Mouse (Mus musculus): ENCODE data around the gene Mrpl1. TPM values are rescaled to one million over a fixed set of nuclear protein-coding genes. Genes with fewer than 3 reads are reported as not detected.

Mrpl1 gene
- polyA plus RNA-seq (2015; fragmentation: Nextera tagmentation; extraction: Ambion mirVana) = 14.6 and 15.1 TPM in 2 replicates

DNA sequence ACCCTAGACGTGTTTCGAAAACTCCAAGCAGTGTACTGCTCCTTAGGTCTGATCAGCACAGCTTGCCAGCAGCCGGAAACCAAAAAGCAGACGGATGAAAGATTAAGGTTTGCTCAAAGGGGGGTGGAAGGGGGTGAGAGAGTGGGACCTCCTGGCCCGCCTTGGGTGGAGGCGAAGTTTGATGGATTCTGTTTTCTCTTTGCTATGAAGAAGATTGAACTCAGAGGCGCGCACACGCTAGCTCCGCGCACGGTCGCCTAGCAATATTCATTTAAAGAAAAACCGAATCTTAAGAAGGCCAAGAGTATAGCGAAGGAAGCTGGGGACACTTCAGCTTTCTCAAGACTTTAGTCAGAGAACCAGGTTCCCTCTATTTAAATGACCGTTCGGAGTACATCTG lies at the start of gene Mrpl1:
Gene Mrpl1 (plus strand): TSS at position 35 of the 400 bp plus-strand sequence.
- Histone ChIP-seq H3K4me1 (ENCODE audit: insufficient read depth) (peaks cover 27% of the 10 kb centered on the region), H3K36me3 (replicated peaks; ENCODE audit: insufficient read depth, low read length) (peaks cover 9% of the 10 kb centered on the region), H3K27me3 (ENCODE audit: insufficient read depth, low read length) (no peaks in the 10 kb centered on the region), H3K27ac (ENCODE audit: low read depth) (peak within 1 kb of the TSS; percentile 73), H3K4me3 (ENCODE audit: low read depth, low read length) (peak within 1 kb of the TSS; percentile 73), H3K9ac (replicated peaks) (peak within 1 kb of the TSS; percentile 71), H3K9me3 (ENCODE audit: low read length) (no peaks in the 10 kb centered on the region), H3K4me2 (ENCODE audit: low read depth, low read length) (peak within 1 kb of the TSS; percentile 80)
- 1% methylated on average over 17 of the region's 17 CpGs for WGBS (ENCODE audit: insufficient replicate concordance)
- TF ChIP-seq EP300 (IDR thresholded peaks at IDR 0.05; ENCODE audit: low read depth) = no peak
- TF ChIP-seq CTCF (IDR thresholded peaks at IDR 0.05; ENCODE audit: low read depth) = no peak
- DNase-seq (peak; percentile 44), ATAC-seq (peak; percentile 70)

DNA sequence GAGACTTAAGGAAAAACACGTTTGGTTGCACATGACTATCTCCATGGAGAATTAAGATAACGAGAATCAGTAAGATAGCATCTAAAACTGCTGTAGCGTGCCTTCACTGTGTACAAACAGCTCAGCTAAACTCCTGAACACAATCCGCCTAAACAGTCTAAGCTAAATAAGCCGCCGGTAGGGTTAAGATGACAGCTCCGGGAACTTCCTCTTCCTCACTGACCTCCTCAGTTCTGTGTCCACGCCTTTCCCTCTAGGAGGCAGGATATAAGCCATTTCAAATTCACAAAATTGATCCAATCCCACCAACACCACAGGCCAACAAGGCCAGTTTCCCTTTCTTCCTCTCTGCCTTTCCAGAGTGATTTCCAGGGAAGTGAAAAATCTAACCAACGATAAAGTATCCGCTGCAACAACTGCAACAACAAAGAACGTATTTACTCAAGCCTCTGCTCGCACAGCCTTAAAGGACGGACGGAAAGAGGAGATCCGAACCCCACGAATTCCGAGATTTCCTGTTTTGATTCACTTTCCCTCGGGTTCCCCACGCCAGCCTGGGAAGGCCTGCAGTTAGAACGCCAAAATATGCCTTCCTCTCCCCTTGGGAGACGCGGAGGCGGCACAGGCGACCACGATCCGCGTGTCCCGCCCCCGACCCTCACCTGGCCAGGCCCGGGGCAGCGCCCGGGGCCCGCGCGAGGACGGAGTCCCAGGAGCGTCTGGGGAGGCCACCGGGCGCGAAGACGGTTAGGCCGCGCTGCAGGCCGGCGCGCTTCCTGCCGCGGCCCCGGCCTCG lies 48.6 kb upstream of the Mrpl1 start:
- Histone ChIP-seq H3K4me2 (ENCODE audit: low read depth, low read length) (peak overlapping the region; percentile 97), H3K4me1 (ENCODE audit: insufficient read depth) (peaks cover 11% of the 10 kb centered on the region), H3K4me3 (ENCODE audit: low read depth, low read length) (peak overlapping the region; percentile 95), H3K27me3 (ENCODE audit: insufficient read depth, low read length) (no peaks in the 10 kb centered on the region), H3K36me3 (replicated peaks; ENCODE audit: insufficient read depth, low read length) (no peaks in the 10 kb centered on the region), H3K9me3 (ENCODE audit: low read length) (no peaks in the 10 kb centered on the region), H3K27ac (ENCODE audit: low read depth) (peak overlapping the region; percentile 100), H3K9ac (replicated peaks) (peak overlapping the region; percentile 98)
- peak; percentile 37 for DNase-seq
- ATAC-seq = 0 out of 2 replicates have a peak, but pooled peaks have one; percentile 9
- no peak for TF ChIP-seq EP300 (IDR thresholded peaks at IDR 0.05; ENCODE audit: low read depth)
- TF ChIP-seq CTCF (IDR thresholded peaks at IDR 0.05; ENCODE audit: low read depth) = peak; percentile 27
- 1% methylated on average over 44 of the region's 50 CpGs for WGBS (ENCODE audit: insufficient replicate concordance)

DNA sequence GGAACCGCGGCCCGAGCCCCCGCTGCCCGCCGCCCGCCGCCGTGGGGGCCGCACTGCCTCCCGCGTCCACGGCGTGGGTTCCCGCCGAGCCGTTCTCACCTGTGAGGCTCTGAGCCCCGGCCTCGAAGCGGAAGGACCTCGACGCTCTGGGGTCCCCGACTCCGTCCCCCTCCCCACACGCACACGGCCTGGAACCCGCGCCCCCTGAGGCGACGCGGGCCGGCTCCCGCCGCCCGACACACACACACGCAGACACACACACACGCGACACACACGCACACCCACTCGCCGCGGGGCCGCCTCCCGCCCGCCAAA lies 48.1 kb upstream of the Mrpl1 start:
- Histone ChIP-seq H3K4me2 (ENCODE audit: low read depth, low read length) (peak overlapping the region; percentile 97), H3K4me1 (ENCODE audit: insufficient read depth) (peaks cover 11% of the 10 kb centered on the region), H3K36me3 (replicated peaks; ENCODE audit: insufficient read depth, low read length) (no peaks in the 10 kb centered on the region), H3K9ac (replicated peaks) (peak overlapping the region; percentile 98), H3K4me3 (ENCODE audit: low read depth, low read length) (peak overlapping the region; percentile 95), H3K27me3 (ENCODE audit: insufficient read depth, low read length) (no peaks in the 10 kb centered on the region), H3K9me3 (ENCODE audit: low read length) (no peaks in the 10 kb centered on the region), H3K27ac (ENCODE audit: low read depth) (peak overlapping the region; percentile 100)
- WGBS (ENCODE audit: insufficient replicate concordance) = 0% methylated on average over 28 of the region's 45 CpGs
- TF ChIP-seq CTCF (IDR thresholded peaks at IDR 0.05; ENCODE audit: low read depth) (no peak), EP300 (IDR thresholded peaks at IDR 0.05; ENCODE audit: low read depth) (no peak)
- DNase-seq (no peak), ATAC-seq (peak; percentile 5; the same call in 1 of the 2 replicates)

DNA sequence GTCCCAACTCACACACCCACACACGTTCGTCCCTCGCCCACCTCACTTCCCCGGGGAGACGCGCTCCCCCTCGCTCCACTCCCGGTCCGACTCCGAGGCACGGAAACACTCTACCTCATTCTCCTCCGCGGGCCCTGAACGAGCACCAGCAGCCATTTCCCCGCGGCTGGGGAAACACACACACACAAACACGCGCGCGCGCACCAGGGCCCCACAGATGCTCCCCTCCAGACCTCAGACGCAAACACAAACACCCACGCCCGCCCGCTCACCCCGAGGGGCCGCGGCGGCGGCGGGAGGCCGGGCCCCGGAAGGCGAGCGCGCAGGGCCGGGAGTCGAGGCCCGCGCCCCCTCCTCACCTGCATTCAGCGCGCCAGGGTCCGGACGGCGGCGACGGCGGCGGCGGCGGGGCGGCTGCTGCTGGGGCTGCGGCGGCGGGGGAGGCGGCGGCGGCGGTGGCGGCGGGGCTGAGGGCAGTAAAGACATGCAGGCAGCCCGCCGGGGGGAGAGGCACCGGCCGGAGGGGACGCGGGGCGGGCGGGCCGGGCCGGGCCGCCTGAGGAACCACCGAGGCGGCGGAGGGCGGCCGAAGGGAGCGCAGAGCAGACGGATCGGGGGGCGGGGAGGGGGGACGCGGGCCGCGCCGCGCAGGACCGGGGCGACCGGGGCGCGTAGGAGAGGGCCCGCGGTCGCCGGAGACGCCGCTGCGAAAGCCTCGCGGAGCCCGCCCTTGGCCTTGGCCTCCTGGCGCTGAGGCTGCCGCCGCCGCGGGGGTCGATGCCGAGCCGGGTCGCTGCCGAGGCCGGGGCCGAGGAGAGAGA lies 47.5 kb upstream of the Mrpl1 start:
- under 1% methylated on average over 96 of the region's 114 CpGs for WGBS (ENCODE audit: insufficient replicate concordance)
- Histone ChIP-seq H3K27ac (ENCODE audit: low read depth) (peak overlapping the region; percentile 100), H3K27me3 (ENCODE audit: insufficient read depth, low read length) (no peaks in the 10 kb centered on the region), H3K9me3 (ENCODE audit: low read length) (no peaks in the 10 kb centered on the region), H3K4me2 (ENCODE audit: low read depth, low read length) (peak overlapping the region; percentile 97), H3K4me1 (ENCODE audit: insufficient read depth) (peaks cover 11% of the 10 kb centered on the region), H3K36me3 (replicated peaks; ENCODE audit: insufficient read depth, low read length) (no peaks in the 10 kb centered on the region), H3K4me3 (ENCODE audit: low read depth, low read length) (peak overlapping the region; percentile 95), H3K9ac (replicated peaks) (peak overlapping the region; percentile 98)
- DNase-seq (peak; percentile 71), ATAC-seq (peak; percentile 48)
- no peak for TF ChIP-seq CTCF (IDR thresholded peaks at IDR 0.05; ENCODE audit: low read depth)
- TF ChIP-seq EP300 (IDR thresholded peaks at IDR 0.05; ENCODE audit: low read depth) = no peak

DNA sequence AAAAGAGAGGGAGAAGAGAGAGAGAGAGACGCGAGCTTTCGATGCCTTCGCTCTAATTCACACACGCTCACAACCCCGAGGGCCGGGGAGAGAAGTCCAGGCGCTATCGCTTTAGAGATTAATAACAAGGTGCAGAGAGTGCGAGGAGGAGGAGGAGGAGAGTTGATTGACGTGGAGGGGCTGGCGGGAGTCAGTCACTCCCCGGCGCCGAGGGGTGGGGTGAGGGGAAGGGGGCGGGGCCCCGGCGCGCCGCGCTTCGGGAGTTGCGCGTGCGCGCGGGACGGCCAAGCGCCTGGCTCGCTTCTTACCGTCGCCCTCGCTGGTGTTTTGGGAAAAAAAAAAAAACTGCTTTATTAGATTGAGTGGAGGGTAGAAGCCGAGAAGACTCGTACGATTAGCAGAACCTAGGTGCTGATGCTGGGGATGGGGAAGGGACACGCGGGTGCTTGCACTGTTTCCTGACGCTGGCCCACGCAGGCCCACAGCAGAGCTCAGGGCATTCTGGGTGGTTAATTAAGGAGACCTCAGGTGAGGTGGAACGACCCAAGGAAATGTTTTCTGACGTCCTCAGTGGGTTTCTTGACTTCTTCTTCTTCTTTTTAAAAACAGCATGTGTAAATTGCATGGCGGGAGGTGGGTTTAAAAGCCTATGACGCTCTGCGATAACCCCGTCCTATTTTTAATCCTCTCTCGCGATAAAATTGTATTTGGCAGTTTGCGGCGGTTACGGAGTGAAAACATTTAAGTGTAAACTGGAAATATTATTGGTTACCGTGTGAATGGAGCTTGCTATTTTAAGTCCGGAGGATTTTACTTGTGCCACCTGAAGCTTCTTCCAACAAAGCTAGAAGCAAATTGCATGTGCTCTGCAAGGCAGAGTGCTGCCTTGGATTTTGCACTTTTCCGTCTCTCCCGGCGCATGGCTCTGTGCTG lies 46.6 kb upstream of the Mrpl1 start:
- no peak for TF ChIP-seq CTCF (IDR thresholded peaks at IDR 0.05; ENCODE audit: low read depth)
- TF ChIP-seq EP300 (IDR thresholded peaks at IDR 0.05; ENCODE audit: low read depth) = peak; percentile 79
- peak overlapping the region; percentile 97 for H3K4me2 ChIP-seq (ENCODE audit: low read depth, low read length)
- ATAC-seq = peak; percentile 90
- H3K4me3 ChIP-seq (ENCODE audit: low read depth, low read length) = peak overlapping the region; percentile 95
- H3K36me3 ChIP-seq (replicated peaks; ENCODE audit: insufficient read depth, low read length) = no peaks in the 10 kb centered on the region
- DNase-seq = peak; percentile 93
- peak overlapping the region; percentile 98 for H3K9ac ChIP-seq (replicated peaks)
- H3K27ac ChIP-seq (ENCODE audit: low read depth) = peak overlapping the region; percentile 100
- WGBS (ENCODE audit: insufficient replicate concordance) = under 1% methylated on average over 55 of the region's 56 CpGs
- no peaks in the 10 kb centered on the region for H3K9me3 ChIP-seq (ENCODE audit: low read length)
- H3K27me3 ChIP-seq (ENCODE audit: insufficient read depth, low read length) = no peaks in the 10 kb centered on the region
- H3K4me1 ChIP-seq (ENCODE audit: insufficient read depth) = peaks cover 11% of the 10 kb centered on the region

Measured in liver, postnatal 0 days (tissue).